Mouse (Mus musculus) heart, embryonic 13.5 days (tissue): ENCODE results near the gene Apobec1. TPM values are rescaled to one million over a fixed set of nuclear protein-coding genes. Genes with fewer than 3 reads are reported as not detected.
A peak's percentile ranks its signal among the peaks of the same experiment; 100 is the strongest.

Experiments used
- ATAC-seq: fragments of 200-750 bp; cut with Nextera tagmentation; 2 replicates; pipeline ENCODE4 v1.8.0; 2017; ENCODE audit warnings: moderate TSS enrichment; ENCODE audit not compliant: insufficient number of reproducible peaks, low FRiP score, low TSS enrichment; ENCODE audit errors: extremely low read depth
- H3K27ac ChIP-seq: fragments of 300-500 bp; sonication (generic); replicated peaks from 2 replicates; pipeline ENCODE4 v1.5.1; 2015; ENCODE audit warnings: moderate library complexity, mild to moderate bottlenecking, inconsistent platforms
- H3K27me3 ChIP-seq: fragments of 300-500 bp; sonication (generic); replicated peaks from 2 replicates; pipeline ENCODE4 v1.6.1; 2015; ENCODE audit warnings: mild to moderate bottlenecking, inconsistent platforms
- H3K36me3 ChIP-seq: fragments of 300-500 bp; sonication (generic); 2 replicates; pipeline ENCODE4 v1.6.1; 2015; ENCODE audit warnings: mild to moderate bottlenecking, inconsistent platforms
- H3K4me1 ChIP-seq: fragments of 300-500 bp; sonication (generic); 2 replicates; pipeline ENCODE4 v1.6.1; 2015; ENCODE audit warnings: inconsistent platforms
- H3K4me2 ChIP-seq: fragments of 300-500 bp; sonication (generic); 2 replicates; pipeline ENCODE4 v1.6.1; 2015; ENCODE audit warnings: inconsistent platforms, mild to moderate bottlenecking, moderate library complexity
- H3K4me3 ChIP-seq: fragments of 300-500 bp; sonication (generic); 2 replicates; pipeline ENCODE4 v1.5.1; 2015; ENCODE audit warnings: moderate library complexity, mild to moderate bottlenecking, inconsistent platforms
- H3K9ac ChIP-seq: fragments of 300-500 bp; sonication (generic); 2 replicates; pipeline ENCODE4 v1.6.1; 2015; ENCODE audit warnings: inconsistent platforms, mild to moderate bottlenecking, moderate library complexity
- H3K9me3 ChIP-seq: fragments of 300-500 bp; sonication (generic); 2 replicates; pipeline ENCODE4 v1.6.1; 2016; ENCODE audit warnings: inconsistent platforms
- WGBS: fragments of 180-500 bp; shearing (Covaris S2); methylation state at CpG from one replicate; pipeline ENCODE4 v1.1.7; 2015; ENCODE audit warnings: mixed read lengths; 5-methylcytosine and 5-hydroxymethylcytosine counted together
- polyA plus RNA-seq: library from polyadenylated mRNA; unstranded; fragments of >200 nt; fragmentation: Nextera tagmentation; extraction: Ambion mirVana; gene quantifications from 2 replicates; pipeline ENCODE4 v1.2.1, GENCODE M21; 2015

Apobec1 gene
- polyA plus RNA-seq, 1 experiment from 2014 or later = 2.2 TPM

DNA sequence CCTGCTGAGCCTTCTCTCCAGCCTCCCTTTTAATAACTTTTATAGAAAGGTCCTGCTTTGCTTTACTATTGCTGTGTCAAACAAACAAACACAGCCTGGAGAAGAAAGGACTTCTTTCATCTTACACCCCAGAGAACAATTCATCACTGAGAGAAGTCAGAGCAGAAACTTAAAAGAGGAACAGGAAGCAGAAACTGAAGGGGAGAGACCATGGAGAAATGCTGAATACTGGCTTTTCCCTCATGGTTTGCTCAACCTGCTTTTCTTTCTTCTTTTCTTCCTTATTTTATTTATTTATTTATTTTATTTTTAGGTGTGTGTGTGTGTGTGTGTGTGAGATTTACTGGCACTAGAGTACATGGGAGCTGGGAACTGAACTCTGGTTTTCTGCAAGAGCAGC is 2.0 kb upstream of the Apobec1 start:
- Histone ChIP-seq H3K9ac (no peak overlapping the region), H3K36me3 (no peaks in the 10 kb centered on the region), H3K27me3 (0 out of 2 replicates have a peak, but pooled peaks cover 4% of the 10 kb centered on the region), H3K4me2 (no peak overlapping the region), H3K4me3 (no peak overlapping the region), H3K9me3 (no peaks in the 10 kb centered on the region), H3K4me1 (peaks cover under 1% of the 10 kb centered on the region), H3K27ac (no peak overlapping the region)
- no peak for ATAC-seq

DNA sequence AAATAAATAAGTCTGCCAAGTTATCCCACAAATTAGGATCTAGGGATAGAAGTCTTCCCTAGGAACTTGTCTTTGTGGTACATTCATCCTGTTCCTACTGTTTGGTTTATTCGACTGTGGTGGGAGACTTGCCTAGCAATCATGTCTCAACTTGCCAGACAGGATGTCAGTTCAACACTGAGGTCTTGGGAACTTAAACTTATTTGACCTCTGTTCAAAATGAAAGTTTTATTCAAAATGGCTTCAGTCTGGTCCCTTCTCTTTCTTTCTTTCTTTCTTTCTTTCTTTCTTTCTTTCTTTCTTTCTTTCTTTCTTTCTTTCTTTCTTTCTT is 713 bp upstream of the Apobec1 start:
- H3K9me3 ChIP-seq = no peaks in the 10 kb centered on the region
- no peaks in the 10 kb centered on the region for H3K36me3 ChIP-seq
- 21% methylated on average over 1 of the region's 1 CpGs for WGBS
- H3K4me2 ChIP-seq = peak overlapping the region; percentile 70
- no peaks in the 10 kb centered on the region for H3K27me3 ChIP-seq
- peak overlapping the region; percentile 64 for H3K4me3 ChIP-seq
- no peak for ATAC-seq
- no peaks in the 10 kb centered on the region for H3K4me1 ChIP-seq
- peak overlapping the region; percentile 77 for H3K9ac ChIP-seq
- H3K27ac ChIP-seq = peak overlapping the region; percentile 67

DNA sequence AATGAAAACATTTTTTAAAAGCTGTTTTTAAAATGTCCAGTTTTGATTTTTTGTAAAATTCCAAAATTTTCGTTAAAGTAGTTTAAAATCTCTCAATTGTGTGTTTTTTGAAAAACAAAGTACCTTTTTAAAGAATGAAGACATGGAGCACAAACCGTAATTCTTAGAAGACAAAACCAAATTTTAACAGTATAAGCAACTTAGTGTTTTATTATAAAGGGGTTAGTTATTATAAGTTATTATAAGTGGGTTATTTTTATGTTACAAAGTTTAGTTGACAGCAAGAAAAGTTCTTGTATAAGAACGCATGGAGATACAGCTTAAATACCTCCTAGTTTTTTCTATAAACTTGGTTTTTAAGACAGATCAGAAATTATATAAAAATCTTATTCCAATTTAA is 629 bp downstream of the Apobec1 start:
- no peak for ATAC-seq
- Histone ChIP-seq H3K4me3 (peak overlapping the region; percentile 64), H3K4me1 (no peaks in the 10 kb centered on the region), H3K9ac (peak overlapping the region; percentile 77; the same call in 1 of the 2 replicates), H3K27me3 (no peaks in the 10 kb centered on the region), H3K36me3 (no peaks in the 10 kb centered on the region), H3K4me2 (peak overlapping the region; percentile 70), H3K27ac (no peak overlapping the region), H3K9me3 (no peaks in the 10 kb centered on the region)
- 80% methylated on average over 3 of the region's 3 CpGs for WGBS

DNA sequence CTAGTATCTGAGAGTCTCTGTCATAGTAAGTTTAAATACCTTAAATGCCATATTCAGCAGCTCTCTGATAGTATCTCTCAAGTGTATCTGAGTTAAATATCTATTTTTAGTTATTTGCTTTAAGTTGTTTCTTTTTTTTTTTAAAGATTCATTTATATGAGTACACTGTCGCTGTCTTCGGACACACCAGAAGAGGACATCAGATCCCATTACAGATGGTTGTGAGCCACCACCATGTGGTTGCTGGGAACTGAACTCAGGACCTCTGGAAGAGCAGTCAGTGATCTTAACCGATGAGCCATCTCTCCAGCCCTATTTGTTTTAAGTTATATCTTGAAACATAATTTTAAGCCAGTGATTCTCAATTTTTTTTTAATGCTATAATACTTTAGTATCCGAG is 1.2 kb downstream of the Apobec1 start:
- Histone ChIP-seq H3K4me1 (no peaks in the 10 kb centered on the region), H3K36me3 (no peaks in the 10 kb centered on the region), H3K9me3 (no peaks in the 10 kb centered on the region), H3K27me3 (no peaks in the 10 kb centered on the region), H3K9ac (no peak overlapping the region), H3K4me3 (no peak overlapping the region), H3K4me2 (no peak overlapping the region), H3K27ac (no peak overlapping the region)
- 82% methylated on average over 4 of the region's 4 CpGs for WGBS
- ATAC-seq = no peak

DNA sequence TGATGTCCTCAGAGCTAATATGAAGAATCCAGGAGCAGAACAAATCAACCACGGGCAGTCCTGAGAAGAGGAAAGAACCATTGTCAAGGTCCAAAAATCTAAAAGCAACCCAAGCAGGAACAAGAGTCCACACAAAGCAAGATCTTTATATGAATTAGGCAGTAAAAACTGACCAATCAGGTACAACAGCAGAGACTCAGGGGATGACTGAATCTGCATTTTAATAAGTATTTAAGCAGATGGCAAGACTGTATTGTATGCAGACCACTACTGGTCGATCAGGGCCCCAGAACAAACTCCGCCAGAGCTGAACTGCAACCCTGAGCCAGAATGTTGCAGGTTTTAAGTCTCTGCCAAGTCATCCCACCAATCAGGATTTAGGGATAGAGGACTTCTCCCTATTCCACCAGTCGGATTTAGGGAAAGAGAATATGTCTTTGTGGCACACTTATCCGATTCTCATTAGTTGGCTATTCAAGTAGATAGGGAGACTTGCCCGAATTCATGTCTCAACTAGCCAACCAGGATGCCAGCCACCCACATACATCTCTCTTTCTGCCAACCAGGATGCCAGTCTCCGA is 2.1 kb downstream of the Apobec1 start:
- H3K36me3 ChIP-seq = no peaks in the 10 kb centered on the region
- no peaks in the 10 kb centered on the region for H3K9me3 ChIP-seq
- no peaks in the 10 kb centered on the region for H3K4me1 ChIP-seq
- no peaks in the 10 kb centered on the region for H3K27me3 ChIP-seq
- no peak for ATAC-seq
- H3K27ac ChIP-seq = no peak overlapping the region
- H3K9ac ChIP-seq = no peak overlapping the region
- no peak overlapping the region for H3K4me3 ChIP-seq
- no peak overlapping the region for H3K4me2 ChIP-seq
- 72% methylated on average over 7 of the region's 7 CpGs for WGBS

DNA sequence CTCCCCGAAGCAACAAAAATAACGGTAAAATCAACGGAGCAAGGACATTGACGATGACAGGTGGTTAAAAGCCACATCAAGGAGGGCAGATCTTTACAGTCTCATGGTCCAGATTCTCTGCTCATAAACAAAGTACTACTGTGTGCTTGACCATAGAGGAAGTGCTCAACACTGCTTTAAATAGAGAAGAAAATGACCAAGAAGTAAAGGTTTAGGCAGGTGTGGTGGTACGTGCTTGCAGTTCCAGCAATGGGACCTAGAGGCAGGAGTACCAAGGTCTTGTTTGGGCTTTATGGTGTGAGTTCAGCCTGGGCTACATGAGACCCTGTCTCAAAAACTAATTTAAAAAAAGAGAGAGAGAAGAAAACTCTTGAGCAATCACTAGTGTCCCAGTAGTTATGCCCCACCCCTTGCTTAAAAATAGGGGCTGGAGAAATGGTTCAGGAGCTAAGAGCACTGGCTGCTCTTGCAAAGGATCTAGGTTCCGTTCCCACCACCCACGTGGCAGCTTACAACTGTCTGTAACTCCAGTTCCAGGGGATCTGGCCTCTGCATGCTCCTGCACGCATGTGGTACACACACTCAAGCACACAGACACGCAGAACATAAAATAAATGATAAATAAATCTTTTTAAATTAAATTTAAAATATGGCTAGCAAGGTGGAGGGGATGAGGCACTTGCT is 3.0 kb downstream of the Apobec1 start:
- no peak overlapping the region for H3K27ac ChIP-seq
- H3K4me1 ChIP-seq = no peaks in the 10 kb centered on the region
- H3K9me3 ChIP-seq = no peaks in the 10 kb centered on the region
- no peak overlapping the region for H3K9ac ChIP-seq
- H3K4me2 ChIP-seq = no peak overlapping the region
- no peaks in the 10 kb centered on the region for H3K36me3 ChIP-seq
- ATAC-seq = no peak
- WGBS = 85% methylated on average over 9 of the region's 9 CpGs
- H3K27me3 ChIP-seq = no peaks in the 10 kb centered on the region
- no peak overlapping the region for H3K4me3 ChIP-seq

DNA sequence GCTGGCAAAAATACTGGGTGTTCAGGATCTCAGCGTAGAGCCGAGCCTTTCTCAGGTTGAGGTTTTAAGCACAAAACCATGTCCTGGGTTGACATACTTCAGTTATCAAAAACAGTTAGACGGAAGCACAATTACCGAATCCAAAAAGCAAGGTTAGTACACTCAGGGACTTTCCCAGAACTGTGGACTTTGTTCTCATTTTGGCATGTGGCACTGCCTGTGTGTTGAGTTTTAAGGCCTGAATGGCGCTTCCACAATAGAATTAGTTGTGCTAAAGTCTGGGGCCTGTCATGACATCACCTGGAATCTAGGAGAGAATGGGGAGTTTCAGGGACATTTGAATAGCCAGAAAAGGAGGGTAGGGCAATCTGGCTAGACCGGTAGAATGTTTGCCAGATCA is 3.8 kb downstream of the Apobec1 start:
- H3K4me3 ChIP-seq = no peak overlapping the region
- no peak overlapping the region for H3K27ac ChIP-seq
- H3K9me3 ChIP-seq = no peaks in the 10 kb centered on the region
- ATAC-seq = no peak
- H3K36me3 ChIP-seq = no peaks in the 10 kb centered on the region
- 80% methylated on average over 6 of the region's 6 CpGs for WGBS
- no peaks in the 10 kb centered on the region for H3K27me3 ChIP-seq
- H3K4me1 ChIP-seq = no peaks in the 10 kb centered on the region
- no peak overlapping the region for H3K4me2 ChIP-seq
- no peak overlapping the region for H3K9ac ChIP-seq

DNA sequence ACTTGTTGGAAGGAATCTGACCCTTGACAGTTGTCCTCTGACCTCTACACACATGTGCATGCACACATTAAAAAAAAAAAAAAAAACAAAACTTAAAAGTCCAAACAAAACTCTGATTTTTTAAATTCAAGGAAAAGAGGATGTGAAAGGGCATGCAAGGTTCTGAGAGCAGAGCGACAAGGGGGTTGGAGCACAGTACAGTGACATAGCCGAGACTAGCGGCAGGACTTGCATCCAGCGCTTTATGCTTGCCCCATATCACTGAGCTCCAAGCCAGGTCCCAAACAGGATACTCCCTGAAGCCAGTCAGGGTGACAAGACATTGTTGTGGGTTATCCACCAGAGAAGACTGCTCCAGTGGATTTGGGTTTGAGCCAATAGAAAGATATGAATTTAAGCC is 4.2 kb downstream of the Apobec1 start:
- no peak overlapping the region for H3K27ac ChIP-seq
- no peaks in the 10 kb centered on the region for H3K4me1 ChIP-seq
- ATAC-seq = no peak
- H3K27me3 ChIP-seq = no peaks in the 10 kb centered on the region
- WGBS = 82% methylated on average over 4 of the region's 4 CpGs
- no peaks in the 10 kb centered on the region for H3K36me3 ChIP-seq
- no peak overlapping the region for H3K4me2 ChIP-seq
- H3K4me3 ChIP-seq = no peak overlapping the region
- H3K9me3 ChIP-seq = no peaks in the 10 kb centered on the region
- no peak overlapping the region for H3K9ac ChIP-seq

DNA sequence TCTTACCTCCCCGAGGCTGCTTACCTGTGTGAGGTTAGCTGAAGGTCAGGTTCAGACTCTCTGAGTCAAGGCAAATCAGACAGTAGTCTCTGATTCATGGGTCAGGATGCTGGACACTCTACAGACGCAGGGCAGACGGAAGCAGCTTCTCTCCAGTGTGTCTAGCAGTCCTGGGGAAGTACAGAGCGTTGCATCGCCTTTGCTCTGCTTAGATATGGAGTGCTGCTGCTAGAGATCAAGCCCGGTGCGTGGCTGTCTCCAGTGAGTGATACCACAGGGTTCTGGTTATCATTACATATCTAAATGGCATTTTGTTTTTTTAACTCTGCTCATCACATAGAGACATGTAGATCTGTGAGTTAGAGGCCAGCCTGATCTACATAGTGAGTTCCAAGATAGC is 5.6 kb downstream of the Apobec1 start:
- no peaks in the 10 kb centered on the region for H3K27me3 ChIP-seq
- H3K4me1 ChIP-seq = no peaks in the 10 kb centered on the region
- ATAC-seq = no peak
- H3K36me3 ChIP-seq = no peaks in the 10 kb centered on the region
- H3K9me3 ChIP-seq = no peaks in the 10 kb centered on the region
- 54% methylated on average over 7 of the region's 7 CpGs for WGBS
- H3K9ac ChIP-seq = no peak overlapping the region
- no peak overlapping the region for H3K27ac ChIP-seq
- H3K4me2 ChIP-seq = no peak overlapping the region
- H3K4me3 ChIP-seq = no peak overlapping the region

DNA sequence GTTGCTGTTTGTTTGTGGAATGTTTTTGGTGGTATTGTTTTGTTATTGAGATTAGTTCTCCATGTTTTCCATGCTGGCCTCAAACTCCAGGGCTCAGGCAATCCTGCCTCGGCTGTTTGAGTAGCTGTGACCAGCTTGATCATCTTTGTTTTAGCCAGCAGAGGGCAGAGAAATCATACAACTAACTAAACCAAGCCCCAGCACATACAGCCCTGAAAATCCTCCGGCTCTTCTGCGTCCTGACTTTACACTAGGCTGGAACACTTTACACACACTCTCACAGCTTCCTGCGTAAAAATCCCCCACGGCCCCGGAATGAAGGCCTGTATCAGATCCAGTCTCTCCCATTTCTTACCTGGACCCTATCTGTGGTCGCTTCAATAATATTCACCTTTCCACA is 6.6 kb downstream of the Apobec1 start:
- Histone ChIP-seq H3K27me3 (no peaks in the 10 kb centered on the region), H3K4me3 (no peak overlapping the region), H3K9ac (no peak overlapping the region), H3K4me1 (no peaks in the 10 kb centered on the region), H3K4me2 (peak overlapping the region; percentile 42), H3K27ac (no peak overlapping the region), H3K36me3 (no peaks in the 10 kb centered on the region), H3K9me3 (no peaks in the 10 kb centered on the region)
- no peak for ATAC-seq
- WGBS = 22% methylated on average over 7 of the region's 7 CpGs

DNA sequence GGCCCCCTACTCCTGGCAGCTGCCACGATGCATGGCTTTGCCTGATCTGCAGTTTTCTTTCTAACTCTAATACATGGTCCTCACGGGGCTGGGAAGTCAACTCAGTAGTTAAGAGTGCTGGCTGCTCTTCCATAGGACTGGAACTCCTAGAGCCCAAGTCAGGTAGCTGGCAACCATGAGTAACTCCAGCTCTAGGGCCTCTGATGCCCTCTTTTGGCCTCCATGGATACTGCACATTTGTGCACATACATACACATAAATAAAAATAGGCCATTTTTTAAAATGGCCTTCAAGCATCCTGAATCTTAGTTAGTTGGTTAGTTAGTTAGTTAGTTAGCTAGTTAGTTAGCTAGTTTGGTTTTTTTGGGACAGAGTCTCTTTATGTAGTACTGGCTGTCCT is 9.3 kb downstream of the Apobec1 start:
- no peak overlapping the region for H3K27ac ChIP-seq

DNA sequence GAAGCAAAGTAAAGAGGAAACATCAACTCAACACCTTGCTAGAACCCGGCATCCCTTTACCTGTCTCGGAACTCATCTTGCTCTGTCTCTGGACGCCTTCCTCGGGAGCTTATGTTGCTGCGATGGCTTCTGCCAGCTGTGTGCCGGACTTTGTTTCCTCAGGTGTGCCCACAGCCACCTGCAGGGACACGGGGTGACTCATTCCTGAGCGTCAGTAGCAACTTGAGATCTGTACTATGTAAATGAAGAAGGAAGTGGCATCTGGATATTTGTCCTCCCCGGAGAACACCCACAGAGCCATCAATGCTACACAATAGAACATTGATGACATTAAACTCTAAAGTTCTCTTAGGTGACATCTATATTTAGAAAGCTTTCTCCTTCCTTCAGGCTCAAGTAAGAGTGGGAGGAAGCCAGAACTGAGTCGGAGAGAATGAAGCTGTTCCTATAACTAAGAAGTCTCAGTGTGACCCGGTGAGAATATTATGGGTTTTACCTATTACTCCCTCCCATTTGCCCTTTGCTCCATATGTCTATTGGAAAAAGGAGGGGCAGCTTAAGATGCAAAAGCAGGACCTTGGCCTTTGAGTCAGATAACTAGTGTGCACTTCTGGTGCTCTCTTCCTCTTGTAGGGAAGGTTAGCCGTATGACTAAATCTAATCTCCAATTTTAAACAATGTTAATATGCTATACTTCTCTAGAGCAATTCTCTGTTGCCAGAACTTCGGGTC is 11.1 kb downstream of the Apobec1 start:
- Histone ChIP-seq H3K27me3 (no peaks in the 10 kb centered on the region), H3K9ac (no peak overlapping the region), H3K36me3 (no peaks in the 10 kb centered on the region), H3K27ac (no peak overlapping the region), H3K9me3 (no peaks in the 10 kb centered on the region), H3K4me3 (no peak overlapping the region), H3K4me1 (no peaks in the 10 kb centered on the region), H3K4me2 (no peak overlapping the region)
- 79% methylated on average over 13 of the region's 13 CpGs for WGBS
- ATAC-seq = no peak

More for the DNA sequence above, 9.3 kb downstream of the Apobec1 start:
- Histone ChIP-seq H3K27me3 (no peaks in the 10 kb centered on the region), H3K4me1 (no peaks in the 10 kb centered on the region), H3K9ac (no peak overlapping the region), H3K4me2 (no peak overlapping the region), H3K9me3 (no peaks in the 10 kb centered on the region), H3K36me3 (no peaks in the 10 kb centered on the region), H3K4me3 (no peak overlapping the region)
- 84% methylated on average over 2 of the region's 2 CpGs for WGBS
- ATAC-seq = no peak
